Mouse (Mus musculus) adrenal gland, postnatal 10 days (tissue): ENCODE measurements around the gene Dtnb. TPM values are rescaled to one million over a fixed set of nuclear protein-coding genes. Genes with fewer than 3 reads are reported as not detected.
"Not testable (repeated sequence)": the region's sequence is repeated elsewhere in the genome, so short reads cannot be mapped to it uniquely, and the experiment has no call there.

ENCODE experiments used
- DNase-seq: peaks from one replicate; pipeline ENCODE4 v3.0.0; 2021; ENCODE audit warnings: mixed read lengths
- long read RNA-seq, 2 experiments: library from polyadenylated mRNA; stranded (forward); transcript quantifications; one replicate each; pipeline ENCODE4 v2.0.0; 2021
- total RNA-seq, 2 experiments: library from RNA; stranded (reverse); gene quantifications; 2 replicates each; pipeline ENCODE4 v1.2.3; 2021

Dtnb gene
- total RNA-seq, result 10 to 100 TPM; 23.8 to 25.3 TPM
- long read RNA-seq, experiment 1, partial matches to known transcripts, result 2 of 21 reads
- long read RNA-seq, experiment 1, other reads (novel, unspliced or antisense), result 14 of 21 reads
- long read RNA-seq, experiment 2, partial matches to known transcripts, result 2 of 14 reads
- long read RNA-seq, experiment 2, other reads (novel, unspliced or antisense), result 10 of 14 reads

DNA sequence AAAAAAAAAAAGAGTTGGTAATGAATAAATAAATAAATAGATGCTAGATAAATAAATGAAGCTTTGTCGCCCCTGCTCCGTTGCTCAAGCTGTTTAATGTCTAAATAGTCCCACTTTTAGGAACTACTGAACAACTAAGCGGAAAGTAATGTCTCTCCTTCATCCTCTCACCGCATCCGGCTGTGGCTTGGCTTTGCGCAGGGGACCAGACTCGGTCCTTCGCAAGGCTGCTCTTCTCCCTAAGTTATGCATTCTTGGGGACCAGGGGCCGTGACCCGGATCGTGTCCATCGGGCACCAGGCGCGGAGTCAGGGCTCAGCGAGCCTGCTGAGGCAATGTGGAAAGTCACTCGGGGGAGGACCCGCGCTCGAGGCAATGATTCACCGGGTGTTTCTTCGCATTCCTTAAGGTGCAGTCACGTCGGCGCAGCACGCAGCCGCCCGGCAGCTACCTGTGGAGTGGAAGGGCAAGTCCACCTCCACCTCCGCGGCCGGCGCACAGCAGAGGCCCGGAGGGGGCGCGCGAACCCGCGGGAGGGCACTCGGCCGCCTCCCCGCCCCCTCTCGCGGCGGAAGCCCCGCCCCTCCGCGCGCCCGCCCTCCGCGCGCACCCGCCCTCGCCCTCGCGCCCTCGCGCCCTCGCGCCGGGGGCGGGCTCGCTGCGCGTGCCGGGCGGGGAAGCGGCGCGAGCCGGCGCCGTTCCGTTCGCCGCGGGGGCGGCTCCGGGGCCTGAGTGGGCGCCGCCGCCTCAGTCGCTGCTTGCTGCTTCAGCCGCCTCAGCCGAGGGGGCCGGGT, at the start of gene Dtnb:
TSS of gene Dtnb (plus strand) at position 595 of the 794 bp plus-strand sequence.
- peak; percentile 85 for DNase-seq

- no peak for DNase-seq
Observed at GRCm38 (mm10) chr12:3525536-3525935, 46.6 kb upstream of the Dtnb start.

- not testable (repeated sequence) for DNase-seq
Observed at GRCm38 (mm10) chr12:3535446-3535845, 36.7 kb upstream of the Dtnb start.

DNA sequence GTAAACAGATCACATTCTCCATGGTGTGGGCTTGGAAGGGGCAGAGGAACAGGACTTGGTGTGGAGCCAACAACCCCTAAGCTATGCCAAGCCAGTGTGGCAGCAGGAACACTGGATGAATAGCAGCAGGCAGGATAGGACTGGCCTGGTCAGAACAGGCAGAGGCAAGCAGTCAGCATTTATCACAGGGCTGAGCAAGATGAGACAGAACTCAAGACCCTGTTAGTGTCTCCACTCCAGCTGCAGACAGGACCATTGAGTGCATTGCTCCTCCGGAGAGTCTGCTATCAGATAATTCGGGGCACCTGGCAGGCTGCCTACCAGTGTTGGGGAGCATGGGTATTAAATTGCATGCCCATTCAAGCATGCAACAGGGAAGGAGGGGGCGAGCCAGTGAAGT, 34.6 kb upstream of the Dtnb start:
- no peak for DNase-seq

DNA sequence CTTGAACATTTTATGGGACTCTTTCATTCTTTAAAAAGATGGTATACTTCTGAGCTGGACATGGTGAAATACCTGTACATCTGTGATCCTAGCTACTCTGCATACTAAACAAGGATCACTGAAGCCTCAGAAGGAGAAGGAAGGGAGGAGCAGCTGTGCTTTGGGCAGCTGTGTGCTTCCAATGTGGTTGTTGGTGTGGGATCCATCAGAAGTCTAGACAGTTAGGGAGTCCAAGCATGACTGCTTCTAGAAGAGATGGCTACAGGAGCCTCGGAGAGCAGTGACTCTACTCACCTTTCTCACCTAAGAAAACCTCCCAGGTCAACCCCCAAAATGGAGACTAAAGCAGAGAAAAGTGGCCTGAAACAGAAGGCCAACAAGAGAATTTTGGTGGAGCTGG, 34.1 kb upstream of the Dtnb start:
- DNase-seq, result no peak

DNA sequence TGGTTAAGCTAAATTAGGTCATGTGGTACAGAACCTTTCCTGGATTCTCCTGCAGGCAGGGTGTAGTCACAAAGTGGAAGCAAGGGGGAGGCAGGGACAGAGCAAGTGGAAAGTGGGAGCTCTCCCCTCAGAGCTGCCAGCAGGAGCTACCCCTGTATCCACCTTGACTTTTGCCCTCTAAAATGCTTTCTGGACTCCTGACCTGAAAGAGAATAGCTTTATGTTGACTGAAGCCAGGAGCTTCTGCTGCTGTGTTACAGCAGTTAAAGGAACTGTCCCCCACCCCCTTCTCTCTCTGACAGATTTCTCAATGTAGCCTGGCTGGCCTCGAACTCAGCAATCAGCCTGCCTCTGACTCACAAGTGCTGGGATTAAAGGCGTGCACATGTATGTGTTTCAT, 32.6 kb upstream of the Dtnb start:
- no peak for DNase-seq

DNA sequence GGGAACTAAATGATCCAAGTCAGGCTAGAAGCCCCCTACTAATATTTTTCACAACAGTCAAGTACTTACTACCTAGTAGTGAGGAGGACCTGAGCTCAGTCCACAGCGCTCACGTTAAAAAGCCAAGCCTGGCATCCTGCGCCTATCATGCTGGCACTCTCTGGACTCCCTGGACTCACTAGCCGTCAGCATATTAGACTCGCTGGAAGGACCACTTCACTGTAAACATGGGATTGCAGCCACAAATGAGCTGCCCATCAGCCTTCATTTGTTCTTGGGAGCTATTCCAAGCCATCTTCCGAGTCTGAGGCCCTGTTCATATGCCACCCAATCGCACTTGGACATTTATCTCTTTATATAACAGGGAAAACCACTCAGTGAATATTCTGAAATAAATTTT, 31.3 kb upstream of the Dtnb start:
- DNase-seq, result no peak

- DNase-seq, result no peak
Observed at GRCm38 (mm10) chr12:3545451-3545850, 26.7 kb upstream of the Dtnb start.

- no peak for DNase-seq
Observed at GRCm38 (mm10) chr12:3546121-3546658, 26.0 kb upstream of the Dtnb start.

DNA sequence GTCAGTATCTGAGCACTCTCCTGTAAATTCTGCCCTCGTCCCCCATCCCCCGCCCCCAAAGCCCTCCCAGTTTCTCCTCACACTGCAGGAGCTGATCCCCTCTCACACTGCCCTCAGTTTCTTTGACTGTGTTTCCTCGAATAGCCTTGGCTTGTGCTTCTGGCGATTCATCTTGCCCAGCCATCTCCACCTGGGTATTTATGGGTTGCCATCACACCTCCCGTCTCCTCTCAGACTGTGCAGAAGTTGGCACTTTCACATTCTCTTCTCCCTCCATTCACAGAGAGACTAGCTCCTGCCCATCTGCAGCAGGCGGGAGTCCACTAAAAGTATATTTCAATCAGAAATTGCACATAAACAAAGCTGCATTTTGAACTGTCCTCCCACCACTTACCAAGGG, 25.4 kb upstream of the Dtnb start:
- no peak for DNase-seq

DNA sequence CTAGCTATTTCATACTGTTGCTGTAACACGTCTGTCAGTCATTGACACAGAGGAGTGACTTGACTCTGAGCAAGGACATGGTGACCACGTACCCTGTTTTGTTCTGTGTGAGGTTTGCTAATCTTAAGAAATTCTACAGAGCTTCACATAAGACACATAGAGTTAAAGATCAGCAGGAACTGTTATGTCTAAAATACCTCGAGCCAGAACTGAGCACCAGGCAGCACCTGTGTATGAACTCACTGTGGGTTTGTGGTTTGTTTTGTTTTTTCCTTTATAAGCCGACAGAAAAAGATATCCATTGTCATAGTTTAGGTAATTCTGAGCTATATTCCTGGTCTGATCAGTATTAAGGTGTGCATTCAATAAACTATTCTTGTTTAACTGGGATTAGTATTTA, 24.7 kb upstream of the Dtnb start:
- no peak for DNase-seq

DNA sequence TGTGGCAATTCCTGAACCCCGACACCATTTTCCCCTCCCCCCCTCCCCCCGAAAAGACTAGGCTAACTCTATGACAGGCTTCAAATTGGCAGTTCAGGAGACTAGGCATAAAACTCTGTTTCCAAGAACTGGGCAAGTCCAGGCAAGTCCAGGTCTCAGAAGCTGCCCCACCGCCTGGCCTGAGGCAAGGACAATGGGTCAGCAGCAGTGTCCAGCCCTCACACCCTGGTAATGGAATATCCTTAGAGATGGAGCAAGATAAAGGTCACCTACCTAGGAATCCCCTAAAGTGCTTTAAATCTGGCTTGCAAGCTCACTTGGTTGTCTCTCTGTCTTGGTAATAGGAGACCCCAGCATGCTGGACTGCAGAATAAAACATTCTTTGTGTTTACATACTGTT, 24.3 kb upstream of the Dtnb start:
- no peak for DNase-seq

GRCm38 (mm10) chr12:3548582-3549211, 23.5 kb upstream of the Dtnb start:
- no peak for DNase-seq

DNA sequence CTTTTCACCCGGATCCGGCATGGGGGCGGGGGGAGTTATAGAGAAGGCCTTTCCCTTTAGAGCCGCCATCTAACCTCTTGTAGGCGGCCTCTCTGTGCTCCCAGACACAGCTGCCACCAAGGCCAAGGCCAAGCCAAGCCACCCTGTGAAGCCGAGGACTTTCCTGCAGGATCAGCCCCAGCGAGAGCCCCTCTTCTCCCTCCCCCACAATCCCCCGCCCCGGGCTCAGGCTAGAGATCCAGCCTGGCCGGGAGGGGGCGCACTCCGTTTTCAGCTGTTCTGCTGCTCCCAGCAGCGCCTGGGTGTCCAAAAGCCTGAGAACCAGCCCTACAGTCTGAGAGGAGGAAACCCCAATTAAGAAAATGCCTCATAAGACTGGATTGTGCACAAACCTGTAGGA, 21.9 kb upstream of the Dtnb start:
- peak; percentile 70 for DNase-seq

- DNase-seq, result no peak
Observed at GRCm38 (mm10) chr12:3557414-3558319, 14.5 kb upstream of the Dtnb start.

- peak; percentile 64 for DNase-seq
Observed at GRCm38 (mm10) chr12:3560596-3560995, 11.6 kb upstream of the Dtnb start.

GRCm38 (mm10) chr12:3561032-3561431, 11.1 kb upstream of the Dtnb start:
- no peak for DNase-seq

DNA sequence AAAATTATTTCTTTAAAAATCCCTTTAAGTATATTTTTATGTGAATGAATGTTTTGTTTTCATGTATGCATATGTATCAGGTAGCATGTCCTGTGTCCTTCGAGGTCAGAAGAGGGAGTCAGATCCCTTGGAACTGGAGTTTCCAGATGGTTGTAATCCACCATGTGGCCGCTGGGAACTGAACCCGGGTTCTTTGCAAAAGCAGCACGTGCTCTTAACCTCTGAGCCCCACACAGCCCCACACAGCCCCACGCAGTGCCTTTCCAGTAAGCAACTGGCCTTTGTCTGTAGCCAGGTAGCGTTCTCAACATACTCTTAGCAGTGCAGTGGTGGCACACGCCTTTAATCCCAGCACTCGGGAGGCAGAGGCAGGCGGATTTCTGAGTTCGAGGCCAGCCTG, 9.4 kb upstream of the Dtnb start:
- no peak for DNase-seq

- DNase-seq, result no peak
Observed at GRCm38 (mm10) chr12:3563659-3564058, 8.5 kb upstream of the Dtnb start.

- DNase-seq, result no peak
Observed at GRCm38 (mm10) chr12:3568461-3568991, 3.7 kb upstream of the Dtnb start.

DNA sequence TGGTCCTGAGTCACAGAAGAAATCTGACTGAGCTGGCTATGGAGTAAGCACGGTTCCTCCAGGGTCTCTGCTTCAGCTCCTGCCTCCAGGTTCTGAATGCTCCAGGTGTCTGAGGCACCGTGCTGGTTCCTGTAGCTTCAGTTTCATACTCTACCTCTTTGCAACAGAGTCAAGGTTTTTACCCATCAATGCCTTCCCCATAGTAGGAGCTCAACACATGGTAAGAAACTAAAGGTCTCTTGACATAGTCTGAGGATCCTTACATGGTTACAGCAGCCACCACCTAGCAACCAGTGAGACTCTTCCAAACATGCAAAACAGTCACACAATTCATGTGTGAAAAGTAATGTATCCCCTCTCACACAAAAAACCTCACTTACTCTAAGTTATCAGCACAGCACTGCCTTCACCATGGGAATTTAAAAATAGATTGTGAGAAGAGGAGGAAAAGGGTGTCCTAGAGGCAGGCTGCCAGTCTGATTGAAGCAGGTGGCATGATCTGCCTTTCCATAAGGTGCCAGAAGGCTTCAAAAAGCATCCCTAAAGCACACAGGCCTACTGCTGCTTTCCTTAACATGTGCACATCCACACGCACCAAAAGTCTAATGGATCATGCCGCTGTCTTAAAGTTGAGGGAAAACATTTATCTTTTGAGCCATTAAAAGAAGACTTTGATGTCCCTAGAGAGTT, 1.3 kb upstream of the Dtnb start:
- no peak for DNase-seq
